Mouse (Mus musculus) layer of hippocampus, adult 8-10 months (tissue): ENCODE measurements around the gene Cygb. TPM values are rescaled to one million over a fixed set of nuclear protein-coding genes. Genes with fewer than 3 reads are reported as not detected.
"Not testable (repeated sequence)": the region's sequence is repeated elsewhere in the genome, so short reads cannot be mapped to it uniquely, and the experiment has no call there.

Experiments
- DNase-seq, 2 experiments: peaks; one replicate each; pipeline ENCODE4 v3.0.0; 2022; ENCODE audit warnings: low spot score in 2 of 2
- total RNA-seq, 4 experiments: library from RNA; stranded (reverse); gene quantifications; 2 replicates each; pipeline ENCODE4 v1.2.4; 2022

Gene Cygb
- total RNA-seq, 4 experiments from 2014 or later: 57.2 to 76.1 (median 63.0) TPM

- DNase-seq: not testable (repeated sequence)
Measured at GRCm38 (mm10) chr11:116636607-116637006, 17.5 kb downstream of the Cygb start.

DNA sequence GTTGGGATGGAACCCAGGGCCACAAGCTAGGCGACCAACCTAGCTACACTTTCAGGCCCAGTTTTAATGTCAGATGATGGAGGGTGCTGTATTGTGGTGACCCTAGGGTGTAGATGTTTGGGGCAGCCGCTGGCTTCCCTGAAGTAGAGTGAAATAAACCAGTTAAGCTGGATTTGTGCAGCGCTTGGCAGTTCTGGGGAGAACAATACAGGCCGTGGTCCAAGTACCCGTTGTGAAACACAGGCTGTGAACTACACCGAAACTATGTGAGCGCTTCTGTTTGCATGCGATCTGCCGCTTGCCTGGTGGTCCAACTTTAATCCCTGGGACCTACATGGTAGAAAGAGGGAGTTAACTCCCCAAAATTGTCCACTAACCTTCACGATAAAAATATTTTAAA, 21.2 kb downstream of the Cygb start:
- DNase-seq: no peak

GRCm38 (mm10) chr11:116630171-116630965, 23.7 kb downstream of the Cygb start:
- no peak for DNase-seq

GRCm38 (mm10) chr11:116629472-116629871, 24.6 kb downstream of the Cygb start:
- no peak for DNase-seq

DNA sequence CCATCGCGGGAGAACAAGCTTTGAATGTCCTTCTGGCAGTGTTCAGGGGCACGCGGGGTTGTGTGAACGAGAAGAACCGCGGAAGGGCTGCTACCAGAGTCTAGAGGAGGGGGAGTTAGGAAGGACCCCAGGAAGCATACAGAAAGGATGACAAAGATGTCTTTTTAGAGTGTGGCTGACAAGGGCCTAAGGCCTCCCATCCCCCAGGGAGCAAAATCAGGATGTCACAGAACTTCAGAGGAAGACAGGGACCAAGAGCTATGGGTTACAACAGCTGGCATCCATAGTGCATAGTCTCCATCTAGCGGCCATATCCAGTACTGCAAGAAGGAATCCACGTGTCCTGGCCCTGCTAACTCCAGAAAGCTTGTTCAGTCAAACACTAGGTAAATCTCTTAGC, 25.4 kb downstream of the Cygb start:
- DNase-seq: peak; percentile 74 to 93

- no peak for DNase-seq
Measured at GRCm38 (mm10) chr11:116627072-116628020, 26.8 kb downstream of the Cygb start.

DNA sequence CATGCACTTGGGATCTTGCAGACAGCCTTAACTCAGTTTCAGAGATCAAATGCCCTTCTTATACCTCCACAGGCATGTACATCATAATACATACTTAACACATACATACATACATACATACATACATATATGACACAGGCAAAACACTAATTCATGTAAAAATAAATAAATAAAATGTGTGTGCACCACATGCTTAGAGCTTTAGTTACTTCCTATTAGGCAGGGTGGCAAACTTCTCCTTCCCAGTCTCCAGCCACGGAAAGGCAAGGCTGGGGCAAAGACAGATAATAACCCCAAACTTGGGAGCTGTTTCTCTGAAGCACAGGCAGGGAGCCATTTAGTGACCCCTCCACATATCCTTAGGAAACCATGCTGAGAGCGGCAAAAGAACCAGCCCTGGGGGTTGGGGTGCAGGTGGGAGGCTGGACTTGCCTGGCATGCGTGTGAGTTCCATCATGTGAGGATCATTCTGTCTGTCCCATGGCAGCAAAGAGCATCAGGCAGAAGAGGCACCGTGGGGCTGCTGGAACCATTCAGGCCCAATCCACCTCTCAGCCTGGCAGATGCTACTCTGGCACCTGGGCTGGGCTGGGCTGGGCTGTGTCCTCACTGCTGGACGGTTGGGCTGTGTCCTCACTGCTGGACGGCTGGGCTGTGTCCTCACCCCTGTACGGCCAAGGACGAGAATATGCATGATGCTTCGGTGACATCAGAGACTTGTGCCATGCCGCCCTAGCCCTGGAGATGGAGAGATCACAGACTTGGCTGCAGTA, 27.6 kb downstream of the Cygb start, which contains the start of gene Rhbdf2:
Gene Rhbdf2 (minus strand): TSS at position 721 of the 773 bp plus-strand sequence.
- no peak for DNase-seq

DNA sequence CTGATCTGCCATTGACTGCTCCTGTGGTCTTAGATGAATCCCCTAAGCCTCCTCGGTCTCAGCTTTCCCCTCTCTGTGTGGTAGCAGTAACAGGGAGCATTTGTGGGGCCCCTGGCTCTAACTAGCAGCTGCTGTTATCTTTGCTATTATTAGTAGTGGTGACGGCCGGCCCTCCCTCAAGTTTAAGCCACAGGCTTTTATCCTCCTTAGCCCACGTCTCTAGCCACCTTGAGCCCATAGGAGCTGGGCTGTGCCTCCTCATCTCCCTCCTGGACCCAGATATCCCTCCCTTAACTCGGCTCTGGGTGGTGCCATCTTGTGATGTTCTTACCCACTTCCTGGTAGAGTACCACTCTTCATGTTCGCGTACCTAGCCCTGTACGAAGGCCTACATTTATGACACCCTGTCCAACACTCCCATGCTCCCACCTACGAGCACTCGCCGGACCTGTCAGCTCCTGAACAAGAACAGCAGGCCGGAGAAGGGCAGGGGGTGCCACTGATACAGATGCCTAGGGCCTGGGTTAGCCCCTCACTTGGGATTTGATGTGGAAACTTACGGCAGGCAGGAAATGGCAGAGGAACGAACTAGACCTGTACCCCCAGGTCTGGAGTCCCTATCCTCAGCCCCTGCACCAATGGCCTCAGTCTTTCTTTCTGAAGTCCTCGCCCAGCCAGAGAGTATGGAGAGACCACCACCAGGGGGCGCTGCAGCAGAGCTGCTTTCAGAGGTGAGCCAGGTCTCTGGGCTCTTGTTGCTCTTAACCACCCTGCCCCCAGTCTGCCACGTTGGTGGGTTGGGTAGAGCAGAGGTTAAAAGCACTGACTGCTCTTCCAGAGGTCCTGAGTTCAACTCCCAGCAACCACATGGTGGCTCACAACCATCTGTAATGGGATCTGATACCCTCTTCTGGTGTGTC, 28.8 kb downstream of the Cygb start:
- DNase-seq: no peak

DNA sequence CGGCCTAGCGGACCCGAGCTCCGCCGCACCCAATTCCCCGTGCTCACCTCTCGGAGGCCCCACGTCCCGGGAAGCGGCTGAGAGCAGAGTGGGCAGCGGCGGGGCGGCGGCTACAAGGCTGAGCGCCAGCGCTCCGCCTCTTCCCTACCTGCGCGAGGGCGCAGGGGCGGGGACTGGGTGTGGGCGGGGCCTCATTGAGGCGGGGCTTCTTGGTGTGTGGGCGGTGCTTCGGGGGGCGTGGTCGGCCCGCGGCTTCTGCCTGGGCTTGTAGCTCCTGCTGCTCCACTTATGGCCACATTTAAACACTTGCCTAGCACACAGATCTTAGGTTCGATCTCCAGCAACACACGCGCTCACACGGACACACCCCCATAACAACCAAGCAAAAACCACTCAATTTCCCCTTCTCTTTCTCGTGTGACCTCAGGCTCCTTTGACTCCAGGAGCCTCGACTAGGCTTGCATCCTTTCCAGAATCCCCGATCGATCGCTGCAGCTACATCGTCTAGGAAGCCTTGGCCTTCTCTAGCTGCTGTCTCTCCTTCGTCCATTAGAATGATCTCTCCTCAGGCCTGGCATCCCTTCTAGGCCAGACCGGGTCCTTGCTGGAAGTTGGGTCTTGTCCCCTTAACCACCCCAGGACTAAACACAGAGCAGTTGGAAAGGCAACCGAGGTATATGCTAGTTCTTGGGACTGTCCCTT, 29.8 kb downstream of the Cygb start:
- no peak for DNase-seq

GRCm38 (mm10) chr11:116623281-116624124, 30.6 kb downstream of the Cygb start:
- DNase-seq: no peak

DNA sequence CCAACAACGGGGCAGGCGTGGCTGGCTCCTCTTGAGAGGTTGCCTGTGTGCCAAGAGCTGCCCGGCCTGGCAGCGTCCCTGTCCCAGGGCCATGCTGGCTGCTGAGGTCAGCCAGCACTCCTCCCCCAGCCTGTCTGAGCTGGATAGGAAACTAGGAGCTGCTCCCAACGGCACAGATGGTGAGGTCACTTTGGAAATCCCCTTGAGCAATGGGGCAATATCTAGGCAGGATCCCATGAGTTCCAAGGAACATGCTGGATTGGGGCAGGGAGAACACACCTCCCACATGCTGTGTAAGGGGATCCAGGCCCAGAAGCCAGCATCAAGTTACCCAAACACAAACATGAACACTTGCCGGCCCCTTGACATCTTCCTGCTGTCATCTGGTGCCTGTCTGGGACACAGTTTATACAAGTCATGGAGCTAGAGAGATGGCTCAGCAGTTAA, 32.8 kb downstream of the Cygb start:
- peak; percentile 32 to 38 for DNase-seq

GRCm38 (mm10) chr11:116620559-116621253, 33.4 kb downstream of the Cygb start:
- no peak for DNase-seq

GRCm38 (mm10) chr11:116620073-116620472, 34.0 kb downstream of the Cygb start:
- no peak for DNase-seq

DNA sequence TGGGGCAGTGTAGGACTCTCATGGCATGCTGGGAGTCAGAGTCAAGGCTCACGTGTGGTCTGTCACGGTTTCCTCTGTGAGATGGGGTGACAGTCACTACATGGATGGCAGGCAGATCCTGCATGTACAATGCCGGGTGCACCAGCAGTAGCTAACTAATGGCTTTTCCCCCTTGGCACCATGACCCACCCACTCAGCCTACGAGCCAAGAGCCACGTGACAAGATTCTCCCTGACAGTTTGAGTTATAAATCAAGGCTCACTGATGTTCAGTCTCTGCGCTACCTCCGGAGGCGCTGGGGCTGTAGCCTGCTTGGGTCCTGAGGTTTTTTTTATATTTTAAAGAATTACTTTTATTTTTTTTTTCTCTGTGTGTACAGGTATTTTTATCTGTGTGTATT, 34.6 kb downstream of the Cygb start:
- DNase-seq: no peak

DNA sequence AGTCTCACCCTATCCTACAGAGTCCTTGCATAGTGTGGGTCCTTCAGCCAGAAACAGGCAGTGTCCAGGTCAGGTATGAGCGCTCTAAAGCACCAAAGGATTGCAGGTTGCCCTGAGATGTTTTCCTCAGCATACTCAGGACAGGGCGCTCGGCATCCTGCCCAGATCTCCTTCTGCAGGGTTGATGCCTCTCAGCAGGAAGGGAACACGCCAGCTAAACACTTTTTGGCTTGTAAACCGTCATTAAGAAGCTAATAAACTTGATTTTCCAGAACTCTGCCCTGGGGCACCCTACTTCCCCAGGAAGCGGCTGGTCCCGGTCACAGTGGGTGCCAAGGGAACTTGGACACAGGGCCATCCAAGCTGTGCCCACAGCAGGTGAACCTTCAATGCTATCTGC, 35.0 kb downstream of the Cygb start:
- DNase-seq: no peak

GRCm38 (mm10) chr11:116618666-116619065, 35.4 kb downstream of the Cygb start:
- DNase-seq: no peak

GRCm38 (mm10) chr11:116617641-116618040, 36.5 kb downstream of the Cygb start:
- no peak for DNase-seq
